Mouse (Mus musculus) lung, adult 2 months (tissue): ENCODE data around the gene Capn8.

Experiments
- CTCF ChIP-seq: fragments of 200-500 bp; IDR thresholded peaks from 2 replicates; pipeline ENCODE4 v1.5.1; 2011; ENCODE audit warnings: mild to moderate bottlenecking, low read length, control low read depth; ENCODE audit not compliant: insufficient read depth
- POLR2A ChIP-seq: fragments of 200-500 bp; IDR thresholded peaks from 2 replicates; pipeline ENCODE4 v1.6.1; 2011; ENCODE audit warnings: low read depth, mild to moderate bottlenecking, control low read depth, low read length, borderline replicate concordance; ENCODE audit errors: extremely low read depth

DNA sequence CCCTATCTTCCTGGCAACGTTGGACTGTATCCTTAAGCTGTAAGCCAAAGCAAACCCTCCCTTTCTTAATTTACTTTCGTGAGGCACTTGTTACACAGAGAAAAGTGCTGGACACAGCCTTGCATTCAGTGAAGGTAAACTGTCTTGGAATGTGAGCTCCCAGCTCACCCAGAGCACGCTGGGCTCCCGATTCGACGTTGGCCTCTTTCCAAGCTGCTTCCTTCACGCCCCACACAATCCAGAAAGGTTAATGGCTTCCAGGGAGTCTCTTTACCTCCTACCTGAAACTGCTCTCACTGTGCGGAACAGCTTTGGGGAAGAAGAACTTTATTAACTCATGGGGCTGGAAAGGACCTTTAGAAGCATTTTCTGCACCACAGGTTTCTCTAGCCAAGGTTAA is 110.5 kb downstream of the Capn8 start:
- TF ChIP-seq POLR2A: no peak
- no peak for TF ChIP-seq CTCF
